Mouse (Mus musculus) thymus, postnatal 4 days (tissue): Measurements from ENCODE around the gene Eif3i.
"Not testable (repeated sequence)": the region's sequence is repeated elsewhere in the genome, so short reads cannot be mapped to it uniquely, and the experiment has no call there.

Experiments
- DNase-seq: peaks from one replicate; pipeline ENCODE4 v3.0.0; 2021

Eif3i gene

GRCm38 (mm10) chr4:129573093-129573370, 27.4 kb downstream of the Eif3i start:
- DNase-seq: no peak

- no peak for DNase-seq
Observed at GRCm38 (mm10) chr4:129572236-129573092, 28.0 kb downstream of the Eif3i start.

GRCm38 (mm10) chr4:129571551-129572084, 28.8 kb downstream of the Eif3i start:
- DNase-seq: no peak

- no peak for DNase-seq
Observed at GRCm38 (mm10) chr4:129570028-129570427, 30.4 kb downstream of the Eif3i start.

- DNase-seq: no peak
Observed at GRCm38 (mm10) chr4:129568366-129568765, 32.1 kb downstream of the Eif3i start.

- DNase-seq: no peak
Observed at GRCm38 (mm10) chr4:129565139-129565538, 35.3 kb downstream of the Eif3i start.

GRCm38 (mm10) chr4:129563718-129564117, 36.7 kb downstream of the Eif3i start:
- no peak for DNase-seq

- no peak for DNase-seq
Observed at GRCm38 (mm10) chr4:129561184-129561583, 39.3 kb downstream of the Eif3i start.

- peak; percentile 86 for DNase-seq
Observed at GRCm38 (mm10) chr4:129558321-129558955, 42.0 kb downstream of the Eif3i start.

- DNase-seq: peak; percentile 54
Observed at GRCm38 (mm10) chr4:129557256-129557808, 43.1 kb downstream of the Eif3i start.

GRCm38 (mm10) chr4:129556532-129557223, 43.8 kb downstream of the Eif3i start:
- DNase-seq: peak; percentile 98

GRCm38 (mm10) chr4:129555862-129556531, 44.5 kb downstream of the Eif3i start:
- peak; percentile 38 for DNase-seq

- DNase-seq: peak; percentile 75
Observed at GRCm38 (mm10) chr4:129555421-129555861, 45.0 kb downstream of the Eif3i start.

GRCm38 (mm10) chr4:129554512-129554911, 45.9 kb downstream of the Eif3i start:
- not testable (repeated sequence) for DNase-seq

- no peak for DNase-seq
Observed at GRCm38 (mm10) chr4:129550295-129550694, 50.2 kb downstream of the Eif3i start.

GRCm38 (mm10) chr4:129549306-129549705, 51.1 kb downstream of the Eif3i start:
- peak; percentile 84 for DNase-seq

GRCm38 (mm10) chr4:129547631-129548030, 52.8 kb downstream of the Eif3i start:
- not testable (repeated sequence) for DNase-seq

- DNase-seq: no peak
Observed at GRCm38 (mm10) chr4:129544106-129544505, 56.3 kb downstream of the Eif3i start.

- DNase-seq: peak; percentile 98
Observed at GRCm38 (mm10) chr4:129542592-129543141, 57.8 kb downstream of the Eif3i start, which contains the start of gene Hdac1. Gene Hdac1 (minus strand): TSS chr4:129542713.
